Mouse (Mus musculus) embryonic stem cell, embryonic (primary cell): ENCODE measurements around the gene Lypd8.

Experiments used
- CTCF ChIA-PET, 4 experiments: fragments of 300-600 bp in 2 of 4; fragments of 350-600 bp in 2 of 4; sonication (Branson Sonifier 250); formaldehyde crosslinking; loops; one replicate each; lab custom pipeline; 2022; ENCODE audit warnings: inconsistent platforms in 2 of 4; lab: Charles Lee
- POLR2A ChIA-PET, 4 experiments: fragments of 300-600 bp in 2 of 4; fragments of 350-600 bp in 2 of 4; sonication (Branson Sonifier 250); formaldehyde crosslinking; loops; one replicate each; lab custom pipeline; 2022; ENCODE audit warnings: antibody characterized with exemption in 4 of 4, inconsistent platforms in 1 of 4; lab: Charles Lee

The Lypd8 gene

DNA sequence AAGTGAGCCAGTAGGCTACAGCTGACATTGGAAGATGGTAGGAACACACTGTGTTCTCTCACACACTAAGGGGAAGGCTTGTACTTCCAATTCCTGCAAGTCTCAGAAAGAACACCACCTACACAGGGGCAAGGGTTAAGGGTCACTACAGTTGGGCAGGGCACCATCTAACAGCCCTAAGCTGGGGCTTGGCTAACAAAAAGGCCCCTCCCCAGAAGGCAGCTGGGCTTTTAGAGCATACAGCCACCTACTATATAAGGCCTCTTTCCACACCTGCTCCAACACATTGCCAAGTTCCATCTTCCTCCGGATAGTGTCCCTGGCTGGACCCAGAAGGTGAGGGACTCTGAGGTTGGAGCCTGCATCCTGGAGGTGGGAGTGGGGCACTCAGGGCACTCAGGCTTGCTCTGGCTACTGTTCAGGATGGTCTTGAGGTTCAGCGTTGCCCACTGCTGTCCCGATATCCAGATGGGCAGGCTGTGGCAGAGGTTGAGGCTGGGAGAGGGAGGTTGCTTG, at the start of gene Lypd8:
Gene Lypd8, plus strand, starts transcription at position 281 of the 516 bp plus-strand sequence.
- POLR2A ChIA-PET, result interaction anchor here in 1 of 4 experiments (0.6 kb wide), 1 partner anchor 1105 kb away, joined by 5 read pairs; no protein-coding TSS in a partner anchor
- CTCF ChIA-PET, result no interaction called here

DNA sequence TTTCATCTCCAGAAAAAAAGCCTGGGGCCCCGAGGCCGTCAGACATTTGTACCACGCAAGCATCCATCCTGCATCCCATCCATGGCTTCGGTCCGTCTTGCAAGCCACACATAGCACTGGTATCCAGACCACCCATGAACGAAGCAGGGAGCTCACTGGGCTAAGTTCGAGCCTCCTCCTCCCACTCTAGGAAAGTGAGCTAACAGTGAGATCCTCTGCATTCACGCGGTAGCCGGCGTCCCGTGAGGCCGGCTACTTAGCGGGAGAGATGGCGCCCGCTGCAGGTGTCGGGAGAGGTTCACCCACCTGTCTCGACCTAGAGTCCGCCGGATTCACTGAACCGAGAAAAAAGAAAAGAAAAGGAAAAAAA, 49.0 kb upstream of the Lypd8 start:
- POLR2A ChIA-PET, result interaction anchor here (0.6 to 3.4 kb wide), 54 partner anchors 8 to 1120 kb away, joined by 3 to 39 read pairs (median 4); partner anchors contain the start of genes Zfp692 (in 3 of the 4), Hist3h2a (in 2 of the 4), Trim11 (in 2 of the 4) and Trim17 (in 2 of the 4)
- CTCF ChIA-PET, result interaction anchor here (0.6 to 1.6 kb wide), 13 partner anchors 12 to 891 kb away, joined by 3 to 8 read pairs (median 4); no protein-coding TSS in a partner anchor

DNA sequence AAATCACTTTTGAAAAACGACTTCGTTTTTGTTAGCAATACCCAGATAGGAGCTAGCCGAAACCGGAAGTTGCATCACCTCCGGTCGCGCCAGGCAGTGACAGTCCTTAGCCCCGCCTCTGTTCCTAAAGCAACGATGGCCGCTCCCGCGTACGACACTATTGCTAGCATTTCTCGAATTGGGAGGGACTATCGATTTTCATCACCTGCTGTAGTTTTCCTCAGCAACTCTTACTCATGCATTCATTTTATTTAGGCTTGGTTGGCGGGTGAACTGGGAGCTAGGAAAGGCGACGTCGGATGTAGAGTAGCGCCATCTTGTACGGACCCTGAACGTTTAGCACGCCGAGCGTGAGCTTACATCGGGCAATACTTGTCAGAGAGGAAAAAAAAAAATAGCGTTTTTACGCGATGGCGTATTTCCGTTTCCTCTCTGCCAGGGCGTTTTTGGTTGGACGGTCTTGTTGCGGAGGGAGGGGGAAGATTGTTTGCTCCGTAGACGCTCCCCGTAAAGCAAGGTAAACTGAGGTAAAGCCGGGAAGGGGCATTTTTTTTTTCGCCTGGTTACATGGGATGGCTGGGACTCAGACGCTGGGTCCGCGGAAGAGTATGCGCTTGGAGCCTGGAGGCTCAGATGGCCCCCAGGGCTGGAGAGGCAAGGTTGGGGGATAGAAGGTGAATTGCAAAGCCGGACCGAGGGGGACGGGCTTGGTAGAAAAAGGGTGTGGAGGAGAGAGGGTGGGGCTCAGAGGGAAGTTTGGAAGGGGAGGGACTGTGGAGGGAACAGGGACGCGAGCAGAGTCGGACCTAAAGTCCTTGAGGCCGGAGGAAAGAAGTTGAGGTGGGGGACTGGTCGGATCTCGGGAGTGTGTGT, 48.3 kb upstream of the Lypd8 start, which contains the start of the genes Zfp672 and Sh3bp5l:
Gene Zfp672, minus strand, starts transcription at position 64 of the 873 bp plus-strand sequence.
Gene Sh3bp5l, plus strand, starts transcription at position 449 of the 873 bp plus-strand sequence.
- ChIA-PET POLR2A (interaction anchor here (0.6 to 3.4 kb wide), 56 partner anchors 8 to 1119 kb away, joined by 3 to 39 read pairs (median 4); partner anchors contain the start of genes Zfp692 (in 3 of the 4), Hist3h2a (in 2 of the 4), Trim11 (in 2 of the 4) and Trim17 (in 2 of the 4)), CTCF (interaction anchor here (0.6 to 1.6 kb wide), 15 partner anchors 11 to 891 kb away, joined by 3 to 8 read pairs (median 3); no protein-coding TSS in a partner anchor)

DNA sequence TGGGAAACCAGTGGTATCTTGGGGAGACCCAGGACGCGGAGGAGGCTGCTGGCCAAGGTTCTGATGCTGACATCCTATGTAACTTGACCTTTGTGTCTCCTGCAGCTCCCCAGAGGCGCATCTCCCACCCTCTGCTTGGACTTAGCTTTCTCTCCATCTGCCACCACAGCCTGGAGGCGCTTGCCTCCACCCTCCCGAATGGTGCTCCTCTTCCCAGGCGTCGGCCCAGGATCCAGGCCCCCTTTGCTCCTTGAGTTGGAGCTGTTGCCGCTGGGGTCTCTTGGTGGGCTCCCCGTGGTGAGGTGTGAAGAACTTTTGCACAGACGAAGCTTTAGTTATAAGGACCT, 47.7 kb upstream of the Lypd8 start:
- CTCF ChIA-PET, result interaction anchor here in 2 of 4 experiments (1.0 to 1.2 kb wide), 3 partner anchors 21 to 23 kb away, joined by 3 read pairs; no protein-coding TSS in a partner anchor

DNA sequence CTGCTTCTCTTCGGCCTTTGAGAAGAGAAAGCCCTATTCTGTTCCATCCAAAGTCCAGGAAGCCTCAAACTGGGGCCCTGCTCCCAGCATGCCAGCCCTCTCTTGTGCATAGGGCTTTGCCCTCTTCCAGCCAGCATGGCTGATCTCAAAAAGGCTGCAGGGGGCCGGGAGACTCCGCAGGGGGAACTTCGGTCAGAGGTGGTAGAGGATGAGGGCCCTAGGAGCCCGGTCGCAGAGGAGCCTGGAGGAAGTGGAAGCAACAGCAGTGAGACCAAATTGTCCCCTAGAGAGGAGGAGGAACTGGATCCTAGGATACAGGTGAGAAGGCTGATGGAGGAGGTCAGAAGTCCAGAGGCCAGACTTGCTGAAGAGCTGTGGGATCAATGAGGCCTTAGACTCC, 47.3 kb upstream of the Lypd8 start:
- POLR2A ChIA-PET, result interaction anchor here in 3 of 4 experiments (0.5 to 3.4 kb wide), 14 partner anchors 9 to 646 kb away, joined by 3 to 39 read pairs (median 6); partner anchors contain the start of genes Trim11 (in 1 of the 3), Zfp39 (in 1 of the 3) and Zfp692 (in 1 of the 3)
- CTCF ChIA-PET, result interaction anchor here in 2 of 4 experiments (1.0 to 1.2 kb wide), 3 partner anchors 21 to 24 kb away, joined by 3 read pairs; no protein-coding TSS in a partner anchor

More for the DNA sequence above, 47.7 kb upstream of the Lypd8 start:
- POLR2A ChIA-PET, result interaction anchor here in 3 of 4 experiments (1.0 to 3.4 kb wide), 17 partner anchors 9 to 647 kb away, joined by 3 to 39 read pairs (median 9); partner anchors contain the start of genes Zfp692 (in 2 of the 3), Trim11 (in 1 of the 3) and Zfp39 (in 1 of the 3)

DNA sequence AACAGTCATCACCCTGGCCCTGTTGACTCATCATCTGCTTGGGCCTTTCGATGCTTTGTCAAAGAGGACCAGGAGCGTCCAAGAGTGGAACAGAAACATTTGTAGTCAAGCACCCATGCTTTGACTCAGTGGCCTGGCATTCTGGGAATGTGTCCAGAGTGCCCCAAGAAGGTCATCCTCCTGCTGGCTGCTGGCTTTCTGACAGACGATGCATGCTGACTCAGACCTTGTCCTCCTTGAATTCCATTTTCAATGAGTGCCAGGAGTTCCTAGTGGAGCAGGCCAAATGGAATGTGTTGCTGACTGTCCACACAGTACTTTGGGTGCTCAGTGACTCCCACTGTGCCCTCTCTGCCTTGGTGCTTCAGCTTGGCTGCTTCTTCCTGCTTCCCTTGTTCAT, 44.1 kb upstream of the Lypd8 start:
- ChIA-PET POLR2A (interaction anchor here in 2 of 4 experiments (0.7 to 1.3 kb wide), 2 partner anchors 16 to 48 kb away, joined by 3 to 4 read pairs; no protein-coding TSS in a partner anchor), CTCF (interaction anchor here in 1 of 4 experiments (0.6 kb wide), 1 partner anchor 33 kb away, joined by 4 read pairs; no protein-coding TSS in a partner anchor)

DNA sequence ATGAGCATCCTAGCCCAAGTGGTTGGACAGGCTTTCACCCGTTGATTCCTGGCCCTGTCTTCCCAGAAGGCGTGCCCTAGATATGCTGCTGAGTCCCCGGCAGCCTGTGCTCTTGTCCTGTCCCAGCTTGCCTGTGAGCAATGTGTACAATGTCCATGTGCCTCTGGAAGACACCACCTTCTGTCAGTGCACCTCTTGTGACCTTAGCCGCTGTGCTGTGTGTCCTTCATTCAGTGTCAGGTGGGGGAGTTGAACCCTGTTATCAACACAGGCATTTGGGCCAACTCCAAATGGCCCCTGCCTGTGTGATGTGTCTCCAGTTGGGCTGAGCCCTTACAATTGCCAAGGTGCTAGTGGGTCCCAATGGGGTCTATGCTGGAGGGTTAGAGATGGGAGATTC, 32.1 kb upstream of the Lypd8 start:
- POLR2A ChIA-PET, result interaction anchor here in 2 of 4 experiments (1.1 to 2.2 kb wide), 2 partner anchors 16 to 17 kb away, joined by 6 to 9 read pairs; partner anchors contain the start of genes Sh3bp5l (in 2 of the 2) and Zfp672 (in 2 of the 2)
- CTCF ChIA-PET, result no interaction called here

DNA sequence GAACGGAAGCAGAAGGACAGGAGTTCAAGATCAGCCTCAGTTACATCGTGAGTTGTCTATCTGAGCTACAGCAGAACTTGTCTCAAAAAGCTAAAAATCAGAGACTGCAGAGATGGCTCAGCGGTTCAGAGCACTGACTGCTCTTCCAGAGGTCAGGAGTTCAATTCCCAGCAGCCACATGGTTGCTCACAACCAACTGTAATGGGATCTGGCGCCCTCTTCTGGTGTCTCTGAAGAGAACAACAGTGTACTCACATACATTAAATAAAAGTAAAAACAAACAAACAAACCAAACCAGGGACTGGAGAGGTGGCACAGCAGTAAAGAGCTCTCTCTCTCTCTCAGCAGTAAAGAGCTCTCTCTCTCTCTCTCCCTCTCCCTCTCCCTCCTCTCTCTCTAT, 28.2 kb upstream of the Lypd8 start:
- ChIA-PET CTCF (interaction anchor here in 1 of 4 experiments (1.1 to 1.6 kb wide), 2 partner anchors 49 to 61 kb away, joined by 3 to 7 read pairs; no protein-coding TSS in a partner anchor), POLR2A (interaction anchor here in 1 of 4 experiments (0.7 to 1.1 kb wide), 4 partner anchors 15 to 216 kb away, joined by 3 to 4 read pairs (median 3); partner anchors contain the start of genes Sh3bp5l and Zfp672)

DNA sequence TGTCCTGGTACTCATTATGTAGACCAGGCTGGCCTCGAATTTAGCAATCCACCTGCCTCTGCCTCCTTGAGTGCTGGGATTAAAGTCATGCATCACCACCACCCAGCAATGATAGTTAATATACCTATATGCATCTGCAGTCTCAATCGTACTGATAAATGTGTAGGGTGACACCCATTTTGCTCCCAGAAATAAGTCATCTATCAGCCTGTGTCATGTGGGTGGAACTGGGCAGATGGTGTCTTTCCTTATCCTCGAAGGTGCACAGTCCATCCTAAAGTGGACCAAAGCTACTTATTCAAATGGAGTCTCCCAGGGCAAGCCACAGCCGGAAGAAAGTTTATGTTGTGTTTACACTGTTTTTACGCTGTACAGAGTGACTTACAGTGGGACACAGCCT, 27.7 kb upstream of the Lypd8 start:
- POLR2A ChIA-PET, result interaction anchor here in 1 of 4 experiments (0.7 to 1.1 kb wide), 4 partner anchors 16 to 216 kb away, joined by 3 to 4 read pairs (median 3); partner anchors contain the start of genes Sh3bp5l and Zfp672
- CTCF ChIA-PET, result no interaction called here

DNA sequence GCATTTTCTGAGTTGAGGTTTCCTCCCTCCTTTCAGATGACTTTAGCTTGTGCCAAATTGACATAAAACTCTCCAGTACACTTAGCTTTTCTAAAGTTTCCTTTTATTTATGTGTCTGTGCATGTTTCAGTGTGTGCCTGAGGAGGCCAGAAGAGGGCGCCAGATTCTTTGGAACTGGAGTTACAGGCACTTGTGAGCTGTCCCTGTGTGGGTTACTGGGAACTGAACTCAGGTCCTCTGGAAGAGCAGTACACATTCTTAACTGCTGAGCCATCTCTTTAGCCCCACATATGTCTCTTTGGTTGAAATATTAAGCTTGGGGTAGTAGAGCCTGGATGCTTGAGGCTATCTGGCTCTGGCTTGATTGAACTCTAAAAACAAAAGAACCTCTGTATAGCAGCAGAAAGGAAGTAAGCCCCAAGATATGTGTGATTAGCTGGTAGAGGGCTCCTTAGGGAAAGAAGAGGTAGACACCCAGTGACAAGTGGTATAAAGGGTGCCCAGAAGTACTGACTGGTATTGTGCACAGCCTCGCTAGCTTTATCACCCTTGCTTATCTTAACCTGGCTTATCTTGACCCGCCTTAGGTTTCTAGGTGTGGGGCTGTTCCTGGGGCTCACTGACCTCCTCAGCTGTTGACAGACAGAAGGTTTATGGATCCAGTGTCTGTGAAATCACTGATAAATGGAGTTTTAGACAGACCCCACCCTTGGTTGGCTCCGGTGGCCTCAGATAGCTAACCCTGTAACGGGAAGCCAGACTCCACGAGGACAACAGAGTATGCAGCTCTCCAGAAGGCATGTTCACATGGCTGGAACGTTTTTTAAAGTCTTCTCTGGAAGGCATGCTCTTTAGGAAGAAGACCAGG, 25.9 kb upstream of the Lypd8 start:
- POLR2A ChIA-PET, result interaction anchor here in 3 of 4 experiments (0.5 to 1.1 kb wide), 6 partner anchors 11 to 650 kb away, joined by 3 to 6 read pairs (median 4); partner anchors contain the start of genes Sh3bp5l (in 1 of the 3) and Zfp672 (in 1 of the 3)
- CTCF ChIA-PET, result interaction anchor here (0.5 to 2.2 kb wide), 58 partner anchors 9 to 739 kb away, joined by 3 to 14 read pairs (median 3); partner anchors contain the start of gene Trim58 (in 3 of the 4)

DNA sequence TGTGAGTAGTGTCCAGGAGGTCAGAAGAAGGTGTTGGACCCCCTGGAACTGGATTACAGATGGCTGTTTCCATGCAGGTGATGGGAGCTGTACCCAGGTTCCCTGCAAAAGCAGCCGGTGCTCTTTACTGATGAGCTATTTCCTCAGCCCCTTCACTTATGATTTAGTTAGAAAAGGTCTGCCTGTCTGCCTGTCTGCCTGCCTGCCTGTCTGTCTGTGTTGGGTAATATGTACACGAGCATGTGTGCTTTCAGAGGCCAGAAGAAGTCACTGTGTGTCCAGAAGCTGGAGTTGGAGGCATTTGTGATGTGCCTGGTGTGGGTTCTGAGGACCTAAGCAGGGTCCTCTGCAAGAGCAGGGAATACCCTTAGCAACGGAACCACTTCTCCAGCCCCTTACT, 25.1 kb upstream of the Lypd8 start:
- CTCF ChIA-PET, result interaction anchor here (0.6 to 2.2 kb wide), 17 partner anchors 12 to 738 kb away, joined by 3 to 14 read pairs (median 3); no protein-coding TSS in a partner anchor
- POLR2A ChIA-PET, result no interaction called here

DNA sequence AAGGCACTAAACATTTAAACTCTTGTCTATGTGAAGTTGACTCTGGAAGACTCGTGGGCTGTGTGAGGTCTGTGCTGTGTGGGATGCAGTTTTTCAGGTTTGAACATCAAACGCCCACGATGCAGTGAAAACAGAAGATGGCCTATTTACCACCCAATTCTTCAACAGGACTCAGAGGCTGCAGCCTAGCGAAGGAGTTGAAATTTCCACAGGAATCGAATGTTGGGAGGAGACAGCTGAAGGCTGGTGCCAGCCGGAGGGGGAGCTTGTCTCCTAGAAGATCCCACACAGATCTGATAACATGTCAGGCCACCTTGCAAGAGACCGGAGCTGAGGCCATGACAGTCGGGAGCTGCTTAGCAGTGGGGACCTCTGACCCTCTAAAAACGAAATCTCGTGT, 24.4 kb upstream of the Lypd8 start:
- ChIA-PET POLR2A (interaction anchor here in 2 of 4 experiments (0.6 to 0.8 kb wide), 2 partner anchors 25 to 290 kb away, joined by 4 read pairs; no protein-coding TSS in a partner anchor), CTCF (interaction anchor here in 2 of 4 experiments (0.7 to 1.0 kb wide), 2 partner anchors 116 kb away, joined by 3 to 6 read pairs; no protein-coding TSS in a partner anchor)

DNA sequence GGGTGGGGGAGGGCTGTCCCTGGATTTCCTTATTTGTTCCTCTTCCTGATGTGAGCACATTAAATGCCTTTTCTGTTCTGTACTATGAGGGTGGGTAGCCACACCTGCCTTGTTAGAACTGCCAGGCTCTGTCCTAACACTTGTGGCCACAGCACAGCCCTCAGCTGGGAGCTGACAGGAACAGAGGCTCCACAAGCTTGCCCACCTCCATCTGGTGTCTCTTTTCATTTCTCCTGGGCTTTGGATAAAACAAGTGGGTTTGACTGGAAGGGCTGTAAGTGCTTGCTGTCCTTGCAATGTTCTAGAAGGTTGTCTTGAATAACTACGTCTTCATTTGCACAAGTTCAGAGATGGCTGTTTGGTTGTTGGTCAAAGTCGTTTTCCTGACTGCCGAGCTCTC, 23.9 kb upstream of the Lypd8 start:
- CTCF ChIA-PET, result interaction anchor here in 2 of 4 experiments (0.7 to 1.0 kb wide), 2 partner anchors 116 kb away, joined by 3 to 6 read pairs; no protein-coding TSS in a partner anchor
- POLR2A ChIA-PET, result interaction anchor here in 1 of 4 experiments (0.8 kb wide), 1 partner anchor 290 kb away, joined by 4 read pairs; no protein-coding TSS in a partner anchor

DNA sequence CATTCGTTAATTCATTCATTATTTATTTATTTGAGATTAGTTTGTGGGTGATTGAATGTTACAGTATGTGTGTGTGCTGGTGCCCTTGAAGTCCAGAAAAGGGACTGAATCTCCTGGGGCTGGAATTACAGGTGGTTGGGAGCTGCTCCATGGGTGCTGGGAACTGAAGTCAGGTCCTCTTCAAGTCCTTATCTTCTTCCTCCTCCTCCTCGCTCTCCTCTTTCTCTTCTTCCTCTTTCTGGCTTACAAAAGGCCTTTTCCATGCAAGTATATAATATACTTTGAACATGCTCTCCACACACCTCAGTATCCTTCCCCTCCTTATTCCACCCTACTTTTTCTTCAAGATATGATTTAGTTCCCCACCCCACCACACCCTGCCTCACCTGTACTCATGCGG, 21.8 kb upstream of the Lypd8 start:
- CTCF ChIA-PET, result interaction anchor here in 1 of 4 experiments (0.6 kb wide), 1 partner anchor 1755 kb away, joined by 3 read pairs; no protein-coding TSS in a partner anchor

DNA sequence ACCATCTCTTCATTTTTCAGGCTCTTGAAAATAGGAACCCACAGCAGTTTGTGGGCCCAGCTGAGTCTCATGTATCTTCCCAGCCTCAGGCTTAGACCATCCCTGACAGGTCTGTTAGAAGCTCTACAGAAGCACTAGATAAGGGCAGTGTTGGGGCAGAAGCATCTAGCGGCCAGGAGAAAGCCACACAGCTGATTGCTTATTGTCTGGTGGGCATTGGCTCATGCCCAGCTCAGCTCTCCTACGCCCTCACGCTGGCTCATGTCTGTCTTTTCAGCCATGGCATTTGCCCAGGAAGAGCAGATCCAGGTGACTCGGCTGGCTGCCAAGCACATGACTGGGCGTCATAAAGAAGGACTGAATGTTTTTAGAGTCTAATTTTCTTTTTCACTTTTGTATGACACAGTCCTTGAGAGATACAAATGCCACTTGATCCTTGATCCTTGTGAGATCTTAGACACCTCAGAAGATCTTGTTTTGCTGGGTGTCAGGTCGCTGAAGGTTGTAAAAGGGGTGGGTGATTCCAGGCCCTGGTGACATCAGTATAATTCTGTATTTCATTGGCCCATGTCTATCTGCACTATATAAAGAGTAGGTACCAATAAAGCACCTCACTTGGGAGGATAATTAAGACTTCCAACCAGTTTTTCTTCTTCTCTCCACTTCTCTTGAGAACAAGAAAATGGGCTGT, 20.9 kb upstream of the Lypd8 start:
- ChIA-PET CTCF (interaction anchor here in 2 of 4 experiments (0.6 kb wide), 2 partner anchors 15 to 1754 kb away, joined by 3 read pairs; no protein-coding TSS in a partner anchor), POLR2A (interaction anchor here in 1 of 4 experiments (0.6 to 1.2 kb wide), 4 partner anchors 10 to 48 kb away, joined by 3 read pairs; partner anchors contain the start of genes Sh3bp5l and Zfp672)

More for the DNA sequence above, 21.8 kb upstream of the Lypd8 start:
- POLR2A ChIA-PET, result interaction anchor here in 1 of 4 experiments (1.6 kb wide), 1 partner anchor 118 kb away, joined by 3 read pairs; no protein-coding TSS in a partner anchor
